In the genomic region with DNA sequence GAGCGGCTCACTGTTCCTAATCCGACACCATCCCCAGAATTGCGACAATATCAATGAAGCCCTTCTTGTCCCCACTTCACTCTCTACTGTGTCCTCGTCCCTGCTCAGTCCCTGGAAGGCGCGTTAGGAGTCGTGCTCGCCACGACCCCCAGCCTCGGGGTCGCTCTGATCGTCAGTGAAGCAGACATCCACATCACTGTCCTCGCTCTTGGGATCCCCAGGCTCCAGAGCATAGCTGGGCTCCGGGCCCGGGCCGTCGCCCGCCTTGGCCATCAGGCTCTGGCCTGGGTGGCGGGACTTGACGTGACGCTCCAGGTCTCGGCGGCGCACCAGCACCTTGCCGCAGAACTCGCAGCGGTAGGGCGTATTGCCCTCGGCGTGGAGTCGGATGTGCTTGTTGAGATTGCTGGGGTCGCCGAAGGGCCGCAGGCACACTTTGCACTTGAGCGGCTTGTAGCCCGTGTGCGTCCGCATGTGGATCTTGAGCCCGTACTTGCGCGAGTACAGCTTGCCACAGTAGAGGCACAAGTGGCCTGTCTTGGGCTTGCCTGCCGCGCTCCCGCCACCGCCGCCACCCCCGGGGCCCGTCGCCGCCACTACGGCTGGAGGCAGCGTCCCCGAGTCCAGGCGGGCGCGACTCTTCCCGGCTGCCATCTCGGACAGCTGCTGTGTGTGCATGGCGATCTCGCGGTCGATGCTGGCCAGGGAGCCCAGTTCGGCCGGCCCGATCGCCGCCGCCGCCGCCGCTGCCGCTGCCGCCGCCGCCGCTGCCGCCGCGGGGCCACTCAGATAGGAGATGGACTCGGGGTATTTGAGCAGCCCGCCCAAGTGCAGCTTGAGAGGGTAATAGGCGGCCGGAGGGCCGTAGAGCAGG, we compare ENCODE assay signal across 10 mouse cellular contexts. TPM values are rescaled to one million over a fixed set of nuclear protein-coding genes. Genes with fewer than 3 reads are reported as not detected.
DNase-seq lines count a peak whose midpoint lies in the region; ATAC-seq lines count a peak whose summit lies in the region.
"Had no signal": no experiment of that assay in that cellular context is flagged by ENCODE, and none has a peak within 500 bp of the region (broad histone marks: within the 10 kb centered on the region; RNA-seq: fewer than 3 reads in every experiment).

No protein-coding gene starts in this region.

- peak overlapping the region; percentile 36 for H3K4me3 ChIP-seq in intestine, embryonic 14.5 days (ENCODE audit: low read depth, low read length)
- H3K4me3 ChIP-seq in neural tube, embryonic 11.5 days (ENCODE audit: low read depth, low read length): peak overlapping the region; percentile 39

- peak; percentile 13 for DNase-seq in kidney, adult 18-20 months
- DNase-seq in kidney, postnatal 36 days: no peak
- peak; percentile 53 for DNase-seq in embryo, embryonic 10.5 days (ENCODE audit: low spot score)
- DNase-seq in intestine, embryonic 14.5 days (ENCODE audit: low spot score): peak; percentile 71
- peak; percentile 63 for DNase-seq in neural tube, embryonic 11.5 days (ENCODE audit: low spot score)
- no peak for DNase-seq in frontal cortex, postnatal 10 days (ENCODE audit: low spot score in 2 of 2)
- no peak for DNase-seq in left cerebral cortex, postnatal 10 days (ENCODE audit: extremely low spot score in 1 of 2, low spot score in 2 of 2)

- peaks cover 6% of the 10 kb centered on the region; the same call in 1 of the 2 replicates for H3K4me1 ChIP-seq in intestine, embryonic 14.5 days (replicated peaks; ENCODE audit: control insufficient read depth, insufficient read depth, low read length)
- H3K4me1 ChIP-seq in neural tube, embryonic 11.5 days (ENCODE audit: control insufficient read depth, insufficient read depth, low read length): peaks cover 10% of the 10 kb centered on the region

- ATAC-seq in intestine, embryonic 14.5 days (replicated peaks; ENCODE audit: low FRiP score, low TSS enrichment, low read depth): 0 out of 2 replicates have a peak, but pooled peaks have one; percentile 10
- ATAC-seq in neural tube, embryonic 11.5 days (ENCODE audit: insufficient read depth, low FRiP score, low TSS enrichment): peak; percentile 3; the same call in 1 of the 2 replicates
- ATAC-seq in frontal cortex, adult (ENCODE audit: low TSS enrichment): no peak
- ATAC-seq: Patski had no signal

- H3K27ac ChIP-seq in intestine, embryonic 14.5 days (ENCODE audit: low read depth): no peak overlapping the region
- peak overlapping the region; percentile 47; the same call in 1 of the 2 replicates for H3K27ac ChIP-seq in neural tube, embryonic 11.5 days (ENCODE audit: low read depth, low read length)

- no peaks in the 10 kb centered on the region for H3K36me3 ChIP-seq in intestine, embryonic 14.5 days (ENCODE audit: control insufficient read depth, insufficient read depth, low read length)
- H3K36me3 ChIP-seq in neural tube, embryonic 11.5 days (ENCODE audit: control insufficient read depth, insufficient read depth, low read length): no peaks in the 10 kb centered on the region

- intact Hi-C loops in left cerebral cortex, postnatal 10 days (cut with DNase I): no loop called here

- H3K9me3 ChIP-seq in intestine, embryonic 14.5 days (ENCODE audit: control insufficient read depth, low read length): no peaks in the 10 kb centered on the region
- H3K9me3 ChIP-seq in neural tube, embryonic 11.5 days (ENCODE audit: control insufficient read depth, low read length): no peaks in the 10 kb centered on the region

- peak overlapping the region; percentile 54 for H3K4me2 ChIP-seq in intestine, embryonic 14.5 days (ENCODE audit: low read length)
- peak overlapping the region; percentile 63 for H3K4me2 ChIP-seq in neural tube, embryonic 11.5 days (ENCODE audit: low read depth)

- H3K27me3 ChIP-seq in intestine, embryonic 14.5 days (replicated peaks; ENCODE audit: control insufficient read depth, insufficient read depth, low read length): peaks cover 99% of the 10 kb centered on the region
- H3K27me3 ChIP-seq in neural tube, embryonic 11.5 days (ENCODE audit: control insufficient read depth, insufficient read depth, low read length): peaks cover 87% of the 10 kb centered on the region

- under 1% methylated on average over 80 of the region's 84 CpGs for WGBS in intestine, embryonic 14.5 days
- WGBS in neural tube, embryonic 11.5 days: 1% methylated on average over 79 of the region's 84 CpGs

- H3K9ac ChIP-seq in intestine, embryonic 14.5 days (ENCODE audit: low read length): 0 out of 2 replicates have a peak overlapping the region, but pooled peaks have one; percentile 20
- H3K9ac ChIP-seq in neural tube, embryonic 11.5 days (ENCODE audit: low read length): peak overlapping the region; percentile 63

RNA-seq across cellular contexts. Expression of gene Prdm13, which starts 7.4 kb away (rescaled TPM):
- polyA plus RNA-seq in intestine, embryonic 14.5 days (2014; fragmentation: Nextera tagmentation; extraction: Ambion mirVana): not detected in 2 replicates
- 6.8 and 8.8 TPM in 2 replicates for polyA plus RNA-seq in neural tube, embryonic 11.5 days (2014; fragmentation: Nextera tagmentation; extraction: Ambion mirVana)
- total RNA-seq in left cerebral cortex, postnatal 10 days (2021): not detected
- total RNA-seq: heart, postnatal 14 days had no signal
- polyA plus RNA-seq: Patski had no signal

RNA-seq across cellular contexts. Expression of gene Ccnc, which starts 49.2 kb away (rescaled TPM):
- polyA plus RNA-seq in intestine, embryonic 14.5 days (2014; fragmentation: Nextera tagmentation; extraction: Ambion mirVana): 36.9 and 40.6 TPM in 2 replicates
- polyA plus RNA-seq in neural tube, embryonic 11.5 days (2014; fragmentation: Nextera tagmentation; extraction: Ambion mirVana): 68.5 and 79.5 TPM in 2 replicates
- 10 to 100 TPM; 40.9 to 43.3 TPM for total RNA-seq in left cerebral cortex, postnatal 10 days (2021)

Comparison
In these comparisons a context has a peak if more than half of its experiments do, and no peak if none do; other contexts are left out.
1. DNase-seq: peak in kidney, adult 18-20 months (single experiment), embryo, embryonic 10.5 days (single experiment), intestine, embryonic 14.5 days (single experiment) and neural tube, embryonic 11.5 days (single experiment); none in kidney, postnatal 36 days (0 of 2), frontal cortex, postnatal 10 days (0 of 2) and left cerebral cortex, postnatal 10 days (0 of 2).